Mouse (Mus musculus): ENCODE measurements around the gene Aasdh. TPM values are rescaled to one million over a fixed set of nuclear protein-coding genes. Genes with fewer than 3 reads are reported as not detected.

Gene Aasdh
- total and polyA plus RNA-seq, 2 experiments from 2014 or later, result 13.3 to 18.8 TPM

GRCm38 (mm10) chr5:76910807-76911206 is 5.5 kb upstream of the Aasdh start:
- Histone ChIP-seq H3K27ac (ENCODE audit: low read depth, low read length) (no peak overlapping the region), H3K4me1 (ENCODE audit: insufficient read depth) (no peaks in the 10 kb centered on the region), H3K9ac (no peak overlapping the region), H3K36me3 (ENCODE audit: insufficient read depth) (peaks cover 14% of the 10 kb centered on the region; the same call in 1 of the 2 replicates), H3K4me3 (ENCODE audit: low read depth, low read length) (no peak overlapping the region), H3K4me2 (ENCODE audit: low read depth) (no peak overlapping the region), H3K9me3 (ENCODE audit: low read length) (no peaks in the 10 kb centered on the region), H3K27me3 (ENCODE audit: insufficient read depth, low read length) (no peaks in the 10 kb centered on the region)
- ATAC-seq, result no peak
- TF ChIP-seq CTCF (IDR thresholded peaks at IDR 0.05; ENCODE audit: low read depth), result no peak
- no peak for DNase-seq
- 79% methylated on average over 3 of the region's 3 CpGs for WGBS

DNA sequence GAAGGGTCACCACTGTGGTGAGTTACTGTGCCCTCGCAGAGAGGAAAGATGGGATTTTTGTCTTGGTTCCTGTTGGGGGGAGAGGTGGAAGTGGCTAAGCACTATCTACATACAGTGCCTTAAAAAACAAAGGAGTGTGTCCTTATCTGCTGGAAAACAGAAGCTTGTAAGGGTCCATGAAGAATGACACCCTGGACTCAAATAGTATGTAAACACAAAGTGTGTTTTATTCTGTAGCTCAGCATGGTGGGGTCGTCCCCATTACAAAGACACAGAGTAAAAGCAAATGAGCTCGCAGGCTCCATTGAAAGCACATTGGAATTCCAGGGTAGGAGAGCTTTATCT is 813 bp upstream of the Aasdh start:
- ATAC-seq, result no peak
- no peaks in the 10 kb centered on the region for H3K4me1 ChIP-seq (ENCODE audit: insufficient read depth)
- H3K27ac ChIP-seq (ENCODE audit: low read depth, low read length), result peak overlapping the region; percentile 88

DNA sequence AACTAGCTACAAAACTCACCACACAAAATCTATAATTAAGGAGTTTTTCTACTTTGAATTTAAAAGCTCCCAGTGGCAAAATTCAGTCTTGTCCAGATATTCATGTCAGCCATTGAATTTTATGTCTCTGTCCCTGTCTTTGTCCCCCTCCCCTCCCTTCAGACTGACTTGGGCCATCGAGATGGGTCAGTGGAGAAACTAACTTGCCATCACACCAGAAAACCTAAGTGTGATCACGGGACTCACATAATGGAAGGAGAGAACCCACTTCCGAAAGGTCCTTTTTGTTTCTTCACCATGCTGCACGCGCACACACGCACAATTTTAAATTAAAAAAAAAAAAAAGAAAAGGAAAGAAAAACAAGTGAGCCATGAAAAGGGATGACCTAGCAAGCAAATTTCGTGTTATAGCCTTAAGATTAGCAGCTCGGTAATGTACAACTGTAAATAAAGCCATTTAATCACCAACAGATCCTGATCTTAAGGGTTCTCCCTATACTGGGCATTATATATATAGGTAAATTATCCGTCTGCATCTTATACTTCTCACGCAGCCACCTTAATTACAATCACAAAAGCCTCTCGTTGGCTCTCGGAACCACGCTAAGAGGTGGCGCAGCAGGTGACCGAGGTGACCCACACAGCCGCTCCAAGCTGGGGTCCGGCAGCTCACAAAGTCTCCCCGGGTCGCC is 455 bp downstream of the Aasdh start:
- DNase-seq (no peak), ATAC-seq (peak; percentile 44)
- Histone ChIP-seq H3K9ac (peak overlapping the region; percentile 73), H3K9me3 (ENCODE audit: low read length) (no peaks in the 10 kb centered on the region), H3K36me3 (ENCODE audit: insufficient read depth) (no peaks in the 10 kb centered on the region), H3K27me3 (ENCODE audit: insufficient read depth, low read length) (no peaks in the 10 kb centered on the region), H3K4me1 (ENCODE audit: insufficient read depth) (no peaks in the 10 kb centered on the region), H3K4me3 (ENCODE audit: low read depth, low read length) (peak overlapping the region; percentile 80), H3K4me2 (ENCODE audit: low read depth) (peak overlapping the region; percentile 62), H3K27ac (ENCODE audit: low read depth, low read length) (peak overlapping the region; percentile 88)
- under 1% methylated on average over 19 of the region's 19 CpGs for WGBS
- no peak for TF ChIP-seq CTCF (IDR thresholded peaks at IDR 0.05; ENCODE audit: low read depth)

More for the DNA sequence above, 813 bp upstream of the Aasdh start:
- no peak for DNase-seq
- 35% methylated on average over 3 of the region's 3 CpGs for WGBS
- H3K36me3 ChIP-seq (ENCODE audit: insufficient read depth), result no peaks in the 10 kb centered on the region
- H3K9me3 ChIP-seq (ENCODE audit: low read length), result no peaks in the 10 kb centered on the region
- H3K27me3 ChIP-seq (ENCODE audit: insufficient read depth, low read length), result no peaks in the 10 kb centered on the region
- peak overlapping the region; percentile 73 for H3K9ac ChIP-seq
- peak overlapping the region; percentile 62 for H3K4me2 ChIP-seq (ENCODE audit: low read depth)
- TF ChIP-seq CTCF (IDR thresholded peaks at IDR 0.05; ENCODE audit: low read depth), result no peak
- peak overlapping the region; percentile 80 for H3K4me3 ChIP-seq (ENCODE audit: low read depth, low read length)

- TF ChIP-seq CTCF (IDR thresholded peaks at IDR 0.05; ENCODE audit: low read depth), result no peak
- no peak overlapping the region for H3K4me3 ChIP-seq (ENCODE audit: low read depth, low read length)
- H3K27me3 ChIP-seq (ENCODE audit: insufficient read depth, low read length), result no peaks in the 10 kb centered on the region
- no peak overlapping the region for H3K9ac ChIP-seq
- H3K9me3 ChIP-seq (ENCODE audit: low read length), result no peaks in the 10 kb centered on the region
- H3K4me1 ChIP-seq (ENCODE audit: insufficient read depth), result no peaks in the 10 kb centered on the region
- ATAC-seq, result no peak
- 76% methylated on average over 4 of the region's 4 CpGs for WGBS
- no peak overlapping the region for H3K4me2 ChIP-seq (ENCODE audit: low read depth)
- H3K36me3 ChIP-seq (ENCODE audit: insufficient read depth), result no peaks in the 10 kb centered on the region; the same call in 1 of the 2 replicates
- H3K27ac ChIP-seq (ENCODE audit: low read depth, low read length), result no peak overlapping the region
- no peak for DNase-seq
Observed at GRCm38 (mm10) chr5:76902131-76902530, 3.2 kb downstream of the Aasdh start.

DNA sequence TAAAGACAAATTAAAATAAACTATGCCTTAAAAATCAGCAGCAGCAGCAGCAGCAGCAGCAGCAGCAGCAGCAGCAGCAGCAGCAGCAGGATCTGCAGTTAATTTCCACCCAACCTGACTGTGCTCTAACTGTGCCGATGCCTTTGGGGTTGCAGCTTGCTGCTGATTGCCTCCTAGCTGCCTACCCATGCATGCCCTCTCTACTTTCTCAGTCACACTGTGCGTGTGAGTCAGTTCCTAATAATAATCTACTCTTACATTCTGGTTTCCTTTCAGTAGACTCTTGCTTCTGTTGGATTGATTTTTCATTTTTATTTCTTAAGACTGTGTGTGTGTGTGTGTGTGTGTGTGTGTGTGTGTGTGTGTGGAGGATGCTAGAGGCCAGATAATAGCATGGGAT is 12.2 kb downstream of the Aasdh start:
- Histone ChIP-seq H3K27ac (ENCODE audit: low read depth, low read length) (no peak overlapping the region), H3K4me3 (ENCODE audit: low read depth, low read length) (no peak overlapping the region), H3K36me3 (ENCODE audit: insufficient read depth) (peaks cover 39% of the 10 kb centered on the region), H3K4me2 (ENCODE audit: low read depth) (no peak overlapping the region), H3K9me3 (ENCODE audit: low read length) (no peaks in the 10 kb centered on the region), H3K27me3 (ENCODE audit: insufficient read depth, low read length) (no peaks in the 10 kb centered on the region), H3K9ac (no peak overlapping the region), H3K4me1 (ENCODE audit: insufficient read depth) (no peaks in the 10 kb centered on the region)
- DNase-seq, result no peak
- ATAC-seq, result no peak
- 90% methylated on average over 2 of the region's 2 CpGs for WGBS
- TF ChIP-seq CTCF (IDR thresholded peaks at IDR 0.05; ENCODE audit: low read depth), result no peak

GRCm38 (mm10) chr5:76892608-76893007 is 12.7 kb downstream of the Aasdh start:
- no peaks in the 10 kb centered on the region for H3K27me3 ChIP-seq (ENCODE audit: insufficient read depth, low read length)
- no peak overlapping the region for H3K27ac ChIP-seq (ENCODE audit: low read depth, low read length)
- H3K4me2 ChIP-seq (ENCODE audit: low read depth), result no peak overlapping the region
- H3K4me1 ChIP-seq (ENCODE audit: insufficient read depth), result no peaks in the 10 kb centered on the region
- no peak for DNase-seq
- no peak for ATAC-seq
- no peak overlapping the region for H3K9ac ChIP-seq
- H3K9me3 ChIP-seq (ENCODE audit: low read length), result no peaks in the 10 kb centered on the region
- TF ChIP-seq CTCF (IDR thresholded peaks at IDR 0.05; ENCODE audit: low read depth), result no peak
- WGBS, result 86% methylated on average over 2 of the region's 2 CpGs
- no peak overlapping the region for H3K4me3 ChIP-seq (ENCODE audit: low read depth, low read length)
- H3K36me3 ChIP-seq (ENCODE audit: insufficient read depth), result peaks cover 39% of the 10 kb centered on the region

GRCm38 (mm10) chr5:76887011-76887410 is 18.3 kb downstream of the Aasdh start:
- no peaks in the 10 kb centered on the region for H3K27me3 ChIP-seq (ENCODE audit: insufficient read depth, low read length)
- H3K36me3 ChIP-seq (ENCODE audit: insufficient read depth), result peaks cover 64% of the 10 kb centered on the region
- WGBS, result 99% methylated on average over 2 of the region's 2 CpGs

More at GRCm38 (mm10) chr5:76887011-76887410, 18.3 kb downstream of the Aasdh start:
- no peak for ATAC-seq
- Histone ChIP-seq H3K9ac (no peak overlapping the region), H3K4me2 (ENCODE audit: low read depth) (no peak overlapping the region), H3K9me3 (ENCODE audit: low read length) (no peaks in the 10 kb centered on the region), H3K4me1 (ENCODE audit: insufficient read depth) (no peaks in the 10 kb centered on the region), H3K27ac (ENCODE audit: low read depth, low read length) (no peak overlapping the region), H3K4me3 (ENCODE audit: low read depth, low read length) (no peak overlapping the region)
- no peak for DNase-seq
- TF ChIP-seq CTCF (IDR thresholded peaks at IDR 0.05; ENCODE audit: low read depth), result no peak
